Mouse (Mus musculus) kidney, embryonic 14.5 days (tissue): ENCODE results near the gene Ptger4. TPM values are rescaled to one million over a fixed set of nuclear protein-coding genes. Genes with fewer than 3 reads are reported as not detected.
"Not testable (repeated sequence)": the region's sequence is repeated elsewhere in the genome, so short reads cannot be mapped to it uniquely, and the experiment has no call there.

Experiments
- ATAC-seq: fragments of 200-750 bp; cut with Nextera tagmentation; 2 replicates; pipeline ENCODE4 v1.8.0; 2017; ENCODE audit warnings: moderate number of reproducible peaks, mild to moderate bottlenecking, moderate TSS enrichment, moderate library complexity; ENCODE audit not compliant: low FRiP score, low TSS enrichment
- H3K27ac ChIP-seq: fragments of 300-500 bp; sonication (generic); 2 replicates; pipeline ENCODE4 v1.5.1; 2014; ENCODE audit warnings: low read depth, mild to moderate bottlenecking, low read length, moderate library complexity, mixed read lengths
- H3K27me3 ChIP-seq: fragments of 300-500 bp; sonication (generic); 2 replicates; pipeline ENCODE4 v1.6.1; 2014; ENCODE audit warnings: mild to moderate bottlenecking, low read length; ENCODE audit not compliant: control insufficient read depth, insufficient read depth
- H3K36me3 ChIP-seq: fragments of 300-500 bp; sonication (generic); 2 replicates; pipeline ENCODE4 v1.6.1; 2014; ENCODE audit warnings: low read length, mixed read lengths; ENCODE audit not compliant: control insufficient read depth, insufficient read depth
- H3K4me1 ChIP-seq: fragments of 300-500 bp; sonication (generic); 2 replicates; pipeline ENCODE4 v1.6.1; 2014; ENCODE audit warnings: low read length, mixed read lengths; ENCODE audit not compliant: control insufficient read depth, insufficient read depth
- H3K4me2 ChIP-seq: fragments of 300-500 bp; sonication (generic); replicated peaks from 2 replicates; pipeline ENCODE4 v1.6.1; 2014; ENCODE audit warnings: low read depth, mild to moderate bottlenecking, low read length
- H3K4me3 ChIP-seq: fragments of 300-500 bp; sonication (generic); 2 replicates; pipeline ENCODE4 v1.5.1; 2014; ENCODE audit warnings: mild to moderate bottlenecking, low read length
- H3K9ac ChIP-seq: fragments of 300-500 bp; sonication (generic); 2 replicates; pipeline ENCODE4 v1.6.1; 2014; ENCODE audit warnings: low read depth, mild to moderate bottlenecking, low read length, moderate library complexity
- H3K9me3 ChIP-seq: fragments of 300-500 bp; sonication (generic); 2 replicates; pipeline ENCODE4 v1.6.1; 2016; ENCODE audit warnings: low read length; ENCODE audit not compliant: control insufficient read depth
- WGBS: fragments of 180-500 bp; shearing (Covaris S2); extraction: QIAGEN DNeasy Blood & Tissue Kit; methylation state at CpG from one replicate; pipeline ENCODE4 v1.1.7; 2014; 5-methylcytosine and 5-hydroxymethylcytosine counted together
- polyA plus RNA-seq: library from polyadenylated mRNA; unstranded; fragments of >200 nt; fragmentation: Nextera tagmentation; extraction: Ambion mirVana; gene quantifications from 2 replicates; pipeline ENCODE4 v1.2.1, GENCODE M21; 2014

Gene Ptger4
- polyA plus RNA-seq, 1 experiment from 2014 or later: 5.9 TPM

DNA sequence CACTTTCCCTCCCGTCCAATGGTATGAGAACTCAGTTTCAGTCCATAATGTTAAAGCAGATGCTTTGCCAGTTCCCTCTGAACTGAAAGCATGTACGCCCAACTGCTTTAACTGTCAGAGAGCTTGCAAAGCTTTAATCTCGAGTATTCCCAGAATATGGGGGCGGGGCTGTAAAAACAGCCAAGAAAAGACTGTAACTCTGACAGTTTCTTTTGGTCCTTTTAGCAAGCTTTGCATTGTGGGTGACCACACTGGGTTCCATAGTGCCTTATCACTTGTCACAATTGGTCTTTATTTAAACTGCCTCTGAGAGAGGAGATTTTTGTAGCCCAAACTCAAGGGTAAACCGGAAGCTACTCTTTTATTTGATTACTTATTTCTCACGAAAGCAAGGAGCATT lies 4.1 kb downstream of the Ptger4 start:
- Histone ChIP-seq H3K4me1 (peaks cover 19% of the 10 kb centered on the region), H3K4me2 (no peak overlapping the region; the same call in 1 of the 2 replicates)

GRCm38 (mm10) chr15:5239361-5239760 lies 4.6 kb downstream of the Ptger4 start:
- WGBS: 61% methylated on average over 4 of the region's 4 CpGs
- no peak overlapping the region for H3K4me3 ChIP-seq
- H3K9ac ChIP-seq: no peak overlapping the region
- H3K27ac ChIP-seq: no peak overlapping the region
- no peak overlapping the region; the same call in 1 of the 2 replicates for H3K4me2 ChIP-seq
- H3K9me3 ChIP-seq: no peaks in the 10 kb centered on the region
- peaks cover 19% of the 10 kb centered on the region for H3K4me1 ChIP-seq
- peaks cover 13% of the 10 kb centered on the region; the same call in 1 of the 2 replicates for H3K27me3 ChIP-seq
- ATAC-seq: no peak
- peaks cover 2% of the 10 kb centered on the region; the same call in 1 of the 2 replicates for H3K36me3 ChIP-seq

More for the DNA sequence above, 4.1 kb downstream of the Ptger4 start:
- no peak overlapping the region for H3K9ac ChIP-seq
- H3K27ac ChIP-seq: no peak overlapping the region
- ATAC-seq: no peak
- H3K27me3 ChIP-seq: peaks cover 18% of the 10 kb centered on the region; the same call in 1 of the 2 replicates
- no peaks in the 10 kb centered on the region for H3K36me3 ChIP-seq
- 57% methylated on average over 6 of the region's 6 CpGs for WGBS
- H3K4me3 ChIP-seq: no peak overlapping the region; the same call in 1 of the 2 replicates
- no peaks in the 10 kb centered on the region for H3K9me3 ChIP-seq

GRCm38 (mm10) chr15:5238553-5238952 lies 5.4 kb downstream of the Ptger4 start:
- 81% methylated on average over 4 of the region's 4 CpGs for WGBS
- H3K4me1 ChIP-seq: peaks cover 15% of the 10 kb centered on the region
- H3K4me3 ChIP-seq: no peak overlapping the region
- H3K27ac ChIP-seq: no peak overlapping the region
- H3K36me3 ChIP-seq: peaks cover 4% of the 10 kb centered on the region; the same call in 1 of the 2 replicates
- no peak overlapping the region for H3K9ac ChIP-seq
- H3K27me3 ChIP-seq: 0 out of 2 replicates have a peak, but pooled peaks cover 10% of the 10 kb centered on the region
- no peak overlapping the region for H3K4me2 ChIP-seq
- no peaks in the 10 kb centered on the region for H3K9me3 ChIP-seq
- no peak for ATAC-seq

DNA sequence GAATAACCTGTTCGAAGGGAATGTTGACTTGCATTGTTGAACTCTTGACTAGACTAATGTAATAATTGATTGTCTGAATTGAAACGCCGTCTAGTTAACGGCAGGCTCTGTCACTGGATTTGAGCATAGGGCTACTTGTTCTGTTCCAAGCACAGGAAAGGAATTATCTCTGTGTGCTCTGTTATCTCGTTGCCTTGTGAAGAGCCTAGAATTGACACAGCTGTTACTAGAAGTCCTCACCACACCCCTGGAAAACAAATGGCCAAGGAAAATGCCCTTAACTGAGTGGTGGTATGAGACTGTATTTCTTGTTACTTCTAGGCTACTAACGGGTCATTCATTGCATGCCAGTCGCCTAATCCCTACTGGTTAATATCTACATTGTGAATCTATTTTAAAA lies 5.9 kb downstream of the Ptger4 start:
- H3K4me1 ChIP-seq: peaks cover 12% of the 10 kb centered on the region
- H3K9ac ChIP-seq: no peak overlapping the region
- no peak for ATAC-seq
- no peak overlapping the region for H3K4me2 ChIP-seq
- peaks cover 4% of the 10 kb centered on the region; the same call in 1 of the 2 replicates for H3K36me3 ChIP-seq
- H3K27ac ChIP-seq: no peak overlapping the region
- H3K27me3 ChIP-seq: 0 out of 2 replicates have a peak, but pooled peaks cover 5% of the 10 kb centered on the region
- 79% methylated on average over 7 of the region's 7 CpGs for WGBS
- H3K4me3 ChIP-seq: no peak overlapping the region
- H3K9me3 ChIP-seq: no peaks in the 10 kb centered on the region

DNA sequence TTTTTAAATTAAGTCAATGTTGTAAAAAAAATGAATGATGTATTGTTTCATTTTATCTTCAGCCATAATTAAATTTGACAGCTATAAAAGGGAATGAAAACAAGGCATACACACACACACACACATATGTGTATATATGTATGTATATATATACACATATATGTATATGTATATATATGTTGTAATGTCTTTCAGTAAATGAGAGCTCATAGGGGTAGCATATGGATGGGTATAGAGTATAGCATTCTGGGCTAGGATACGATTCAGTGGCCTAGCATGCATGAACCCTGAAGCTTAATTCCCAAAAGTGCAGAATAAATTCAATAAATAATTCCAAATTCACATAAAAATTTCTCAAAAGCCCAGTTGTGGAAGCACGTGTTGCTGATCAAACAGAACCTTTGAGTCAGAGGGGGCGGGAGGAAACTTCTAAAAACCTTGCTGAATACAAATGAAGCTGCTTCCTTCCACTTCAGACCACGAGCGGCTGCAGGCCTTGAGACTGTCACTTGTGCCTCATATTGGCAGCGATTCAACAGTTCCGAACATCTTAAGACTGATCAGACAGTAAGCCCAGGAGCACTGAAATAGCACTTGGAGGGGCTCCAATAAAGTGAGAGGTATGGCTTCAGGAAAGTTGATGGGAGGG lies 6.9 kb downstream of the Ptger4 start:
- peaks cover 4% of the 10 kb centered on the region; the same call in 1 of the 2 replicates for H3K36me3 ChIP-seq
- no peak overlapping the region for H3K27ac ChIP-seq
- no peak for ATAC-seq
- no peak overlapping the region for H3K4me3 ChIP-seq
- no peak overlapping the region for H3K4me2 ChIP-seq
- no peaks in the 10 kb centered on the region for H3K9me3 ChIP-seq
- peaks cover 7% of the 10 kb centered on the region for H3K4me1 ChIP-seq
- 65% methylated on average over 7 of the region's 7 CpGs for WGBS
- H3K9ac ChIP-seq: no peak overlapping the region
- no peaks in the 10 kb centered on the region for H3K27me3 ChIP-seq

- Histone ChIP-seq H3K27ac (no peak overlapping the region), H3K4me3 (no peak overlapping the region), H3K9me3 (no peaks in the 10 kb centered on the region), H3K36me3 (peaks cover 4% of the 10 kb centered on the region; the same call in 1 of the 2 replicates), H3K4me2 (0 out of 2 replicates have a peak overlapping the region, but pooled peaks have one; percentile 11), H3K4me1 (peaks cover 7% of the 10 kb centered on the region), H3K9ac (no peak overlapping the region), H3K27me3 (no peaks in the 10 kb centered on the region)
- peak; percentile 48; the same call in 1 of the 2 replicates for ATAC-seq
- 11% methylated on average over 6 of the region's 6 CpGs for WGBS
These were observed 7.4 kb downstream of the Ptger4 start for GRCm38 (mm10) chr15:5236538-5236937.

DNA sequence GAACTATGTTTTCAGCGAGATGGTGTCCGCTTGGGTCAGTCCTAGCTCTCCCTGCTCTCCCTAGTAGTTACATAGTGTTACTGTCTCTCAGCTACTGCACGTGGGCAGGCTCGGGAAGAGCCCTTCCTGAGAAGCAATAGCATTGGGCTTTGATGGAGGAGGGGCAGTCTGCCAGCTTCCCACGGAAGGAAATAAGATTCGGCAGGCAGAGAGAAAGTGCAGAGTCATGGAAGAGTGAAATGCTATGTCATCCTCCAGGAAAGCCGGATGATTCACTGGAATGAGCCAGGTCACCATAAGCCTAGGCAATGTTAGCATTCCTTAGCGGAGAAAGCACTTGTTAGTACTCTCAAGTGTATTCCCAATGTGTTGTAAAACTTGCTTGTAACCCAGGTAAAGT lies 8.5 kb downstream of the Ptger4 start:
- WGBS: 31% methylated on average over 8 of the region's 8 CpGs
- ATAC-seq: no peak

GRCm38 (mm10) chr15:5234659-5235058 lies 9.3 kb downstream of the Ptger4 start:
- Histone ChIP-seq H3K4me1 (no peaks in the 10 kb centered on the region; the same call in 1 of the 2 replicates), H3K9ac (no peak overlapping the region), H3K27ac (no peak overlapping the region), H3K36me3 (peaks cover 4% of the 10 kb centered on the region; the same call in 1 of the 2 replicates), H3K27me3 (no peaks in the 10 kb centered on the region), H3K4me2 (no peak overlapping the region), H3K9me3 (no peaks in the 10 kb centered on the region), H3K4me3 (no peak overlapping the region)
- WGBS: 88% methylated on average over 16 of the region's 16 CpGs
- no peak for ATAC-seq

More for the DNA sequence above, 8.5 kb downstream of the Ptger4 start:
- no peak overlapping the region for H3K27ac ChIP-seq
- H3K4me2 ChIP-seq: no peak overlapping the region
- no peak overlapping the region for H3K4me3 ChIP-seq
- H3K9ac ChIP-seq: no peak overlapping the region
- H3K9me3 ChIP-seq: no peaks in the 10 kb centered on the region
- H3K4me1 ChIP-seq: peaks cover 7% of the 10 kb centered on the region
- no peaks in the 10 kb centered on the region for H3K27me3 ChIP-seq
- H3K36me3 ChIP-seq: peaks cover 4% of the 10 kb centered on the region; the same call in 1 of the 2 replicates

- not testable (repeated sequence) for ATAC-seq, H3K36me3 ChIP-seq, H3K4me2 ChIP-seq, H3K27me3 ChIP-seq, H3K27ac ChIP-seq, H3K4me1 ChIP-seq, H3K9ac ChIP-seq, H3K9me3 ChIP-seq, H3K4me3 ChIP-seq
- WGBS: 86% methylated on average over 10 of the region's 10 CpGs
These were observed 13.2 kb downstream of the Ptger4 start for GRCm38 (mm10) chr15:5230746-5231145.
